Mouse (Mus musculus) left cerebral cortex, adult 18-20 months (tissue): ENCODE results near the gene Plvap. TPM values are rescaled to one million over a fixed set of nuclear protein-coding genes. Genes with fewer than 3 reads are reported as not detected.

Experiments used
- DNase-seq, 2 experiments: peaks; one replicate each; pipeline ENCODE4 v3.0.0; 2021 to 2022; ENCODE audit warnings: low spot score in 2 of 2, mixed read lengths in 1 of 2
- total RNA-seq, 2 experiments: library from RNA; stranded (reverse); gene quantifications; 2 replicates each; pipeline ENCODE4 v1.2.3; 2021

Gene Plvap
- total RNA-seq, 2 experiments from 2014 or later: 9.4 to 9.5 TPM

GRCm38 (mm10) chr8:71468001-71468400 lies 43.6 kb downstream of the Plvap start:
- no peak for DNase-seq

GRCm38 (mm10) chr8:71467201-71467600 lies 44.4 kb downstream of the Plvap start:
- DNase-seq: no peak

- no peak for DNase-seq
Observed at GRCm38 (mm10) chr8:71466198-71466597, 45.4 kb downstream of the Plvap start.

GRCm38 (mm10) chr8:71465733-71466132 lies 45.8 kb downstream of the Plvap start:
- DNase-seq: no peak

GRCm38 (mm10) chr8:71464513-71465500 lies 46.7 kb downstream of the Plvap start, which contains the start of gene Mrpl34:
Gene Mrpl34 (plus strand): TSS chr8:71464959.
- DNase-seq: peak; percentile 97 to 98

GRCm38 (mm10) chr8:71463188-71464033 lies 48.1 kb downstream of the Plvap start, which contains the start of gene Abhd8:
Gene Abhd8 (minus strand): TSS chr8:71463655.
- peak; percentile 98 for DNase-seq

- DNase-seq: peak; percentile 54 to 68
Observed at GRCm38 (mm10) chr8:71462786-71463185, 48.8 kb downstream of the Plvap start.

GRCm38 (mm10) chr8:71462191-71462590 lies 49.4 kb downstream of the Plvap start:
- DNase-seq: no peak

GRCm38 (mm10) chr8:71461152-71461840 lies 50.3 kb downstream of the Plvap start:
- DNase-seq: no peak

- no peak for DNase-seq
Observed at GRCm38 (mm10) chr8:71460716-71461115, 50.8 kb downstream of the Plvap start.

GRCm38 (mm10) chr8:71457659-71458270 lies 53.8 kb downstream of the Plvap start:
- no peak for DNase-seq

GRCm38 (mm10) chr8:71456906-71457305 lies 54.6 kb downstream of the Plvap start:
- DNase-seq: no peak

- no peak for DNase-seq
Observed at GRCm38 (mm10) chr8:71454668-71455067, 56.9 kb downstream of the Plvap start.

GRCm38 (mm10) chr8:71452669-71453068 lies 58.9 kb downstream of the Plvap start:
- DNase-seq: no peak

GRCm38 (mm10) chr8:71451777-71452176 lies 59.8 kb downstream of the Plvap start:
- DNase-seq: no peak

- DNase-seq: no peak
Observed at GRCm38 (mm10) chr8:71451337-71451736, 60.2 kb downstream of the Plvap start.
